Mouse (Mus musculus): ENCODE results near the gene Klhl35.
"Not testable (repeated sequence)": the region's sequence is repeated elsewhere in the genome, so short reads cannot be mapped to it uniquely, and the experiment has no call there.

The Klhl35 gene

GRCm38 (mm10) chr7:99500655-99501054 lies 34.9 kb downstream of the Klhl35 start:
- DNase-seq (ENCODE audit: low spot score), result no peak

DNA sequence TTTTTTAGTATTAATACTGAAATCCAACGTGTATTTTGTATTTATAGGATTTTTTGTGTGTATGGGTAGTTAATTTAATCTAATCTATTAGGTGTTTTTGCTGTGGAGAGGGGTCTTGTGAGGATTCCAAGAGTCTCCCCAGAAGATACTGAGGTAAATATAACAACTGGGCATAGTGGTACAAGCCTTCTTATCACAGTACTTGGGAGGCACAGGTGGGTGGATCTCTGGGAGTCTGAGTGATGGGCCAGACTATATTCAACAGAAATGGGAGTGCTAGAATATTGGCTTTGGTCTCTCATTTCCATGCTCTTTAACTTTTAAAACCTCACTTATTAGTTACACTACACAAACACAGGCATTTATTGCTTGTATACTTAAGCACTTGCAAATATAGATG lies 35.3 kb downstream of the Klhl35 start:
- no peak for DNase-seq (ENCODE audit: low spot score)

DNA sequence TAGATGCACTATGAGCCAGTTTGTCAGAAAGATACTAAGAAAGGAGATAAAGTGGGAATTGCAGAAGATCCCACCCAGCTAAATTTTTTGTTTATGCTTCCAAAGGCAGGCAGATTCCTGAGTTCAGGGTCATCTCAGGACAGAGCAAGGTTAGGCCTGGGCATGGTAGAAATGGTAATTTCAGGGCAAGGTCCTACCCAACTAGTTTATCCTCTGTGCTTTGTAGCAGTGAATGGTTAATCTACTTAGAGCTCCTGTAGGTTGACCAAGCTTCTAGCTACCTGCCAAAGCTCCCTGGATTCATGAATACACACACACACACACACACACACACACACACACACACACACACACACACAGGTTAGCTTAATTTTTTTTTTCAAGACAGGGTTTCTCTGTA lies 38.8 kb downstream of the Klhl35 start:
- no peak for DNase-seq (ENCODE audit: low spot score)

DNA sequence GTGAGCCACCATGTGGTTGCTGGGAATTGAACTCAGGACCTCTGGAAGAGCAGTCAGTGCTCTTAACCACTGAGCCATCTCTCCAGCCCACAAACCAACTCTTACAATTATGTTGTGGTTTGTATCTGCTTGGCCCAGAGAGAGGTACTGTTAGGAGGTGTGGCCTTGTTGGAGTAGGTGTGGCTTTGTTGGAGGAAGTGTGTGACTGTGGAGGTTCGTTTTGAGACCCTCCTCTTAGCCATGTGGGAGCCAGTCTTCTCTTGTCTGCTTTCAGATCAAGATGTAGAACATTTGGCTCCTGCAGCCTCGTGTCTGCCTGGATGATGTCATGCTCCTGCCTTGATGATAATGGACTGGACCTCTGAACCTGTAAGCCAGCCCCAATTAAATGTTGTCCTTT lies 42.4 kb downstream of the Klhl35 start:
- not testable (repeated sequence) for DNase-seq (ENCODE audit: low spot score)

DNA sequence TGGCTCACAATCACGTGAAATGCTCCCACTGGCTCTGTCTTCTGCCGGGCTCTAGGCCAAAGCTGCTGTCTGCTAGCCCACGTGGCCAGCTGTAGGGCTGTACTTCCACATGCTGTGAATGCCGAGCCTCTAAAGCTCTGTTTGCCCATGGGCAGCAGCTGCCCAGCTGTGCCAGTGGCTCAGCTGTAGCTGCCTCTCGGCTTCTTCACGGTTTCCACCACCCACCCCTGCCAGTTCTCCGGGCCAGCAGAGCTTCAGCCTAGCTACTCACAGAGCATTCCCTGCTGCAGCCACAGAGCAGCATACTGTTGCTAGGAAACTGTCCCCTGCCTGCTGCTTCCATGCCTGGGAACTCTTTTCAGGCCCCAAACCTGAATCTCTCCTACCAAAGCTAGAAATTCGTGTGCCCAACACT lies 44.3 kb downstream of the Klhl35 start:
- peak; percentile 23 for DNase-seq (ENCODE audit: low spot score)

DNA sequence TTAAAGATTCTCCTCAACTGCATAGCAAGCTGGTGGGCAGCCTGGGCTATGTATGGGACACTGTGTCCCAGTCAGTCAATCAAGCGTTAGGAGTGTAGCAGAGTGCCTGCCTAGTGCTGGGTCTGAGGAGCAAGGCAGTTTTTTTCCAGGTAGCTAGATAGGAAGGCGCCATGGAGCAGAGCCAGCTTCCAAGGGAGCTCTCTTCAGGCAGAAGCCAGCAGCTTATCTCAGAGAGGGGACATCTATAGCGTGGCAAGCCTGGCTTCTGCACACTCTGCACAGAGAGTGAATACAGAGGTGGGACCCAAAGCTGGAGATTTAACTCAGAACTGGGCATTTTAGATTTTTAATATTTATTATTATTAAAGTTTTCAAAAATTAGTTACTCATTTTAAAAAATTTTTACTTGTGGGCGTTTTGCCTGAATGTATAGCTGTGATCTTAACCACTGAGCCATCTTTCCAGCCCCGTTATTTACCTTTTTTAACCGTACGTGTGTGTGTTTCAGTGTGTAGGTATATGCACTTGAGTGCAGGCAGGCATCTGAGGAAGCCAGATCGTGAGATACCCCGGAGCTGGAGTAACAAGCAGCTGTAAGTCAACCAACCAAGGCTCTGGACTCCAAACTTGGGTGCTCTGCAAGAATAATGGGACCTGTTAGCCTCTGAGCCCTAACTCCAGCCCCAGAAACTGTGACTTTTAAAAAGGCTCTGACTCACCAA lies 50.4 kb downstream of the Klhl35 start:
- DNase-seq (ENCODE audit: low spot score), result no peak

DNA sequence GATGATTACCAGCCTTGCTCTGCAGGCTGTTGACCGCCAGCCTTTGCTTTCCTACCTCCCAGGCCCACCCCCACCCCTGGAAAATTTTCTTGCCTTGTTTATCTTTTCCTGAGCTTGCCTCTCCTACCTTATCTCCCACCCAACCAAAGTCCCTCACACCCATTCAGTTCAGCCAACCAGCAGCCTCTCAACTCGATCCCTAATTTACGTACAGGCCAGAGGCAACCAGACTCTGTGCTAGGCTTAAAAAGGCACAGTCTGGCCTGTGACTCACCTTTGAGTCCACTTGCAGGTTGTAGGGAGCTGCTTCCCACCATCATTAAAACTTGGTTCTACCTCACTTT lies 51.0 kb downstream of the Klhl35 start:
- no peak for DNase-seq (ENCODE audit: low spot score)

- peak; percentile 10 for DNase-seq (ENCODE audit: low spot score)
Measured at GRCm38 (mm10) chr7:99518954-99519644, 53.3 kb downstream of the Klhl35 start.

DNA sequence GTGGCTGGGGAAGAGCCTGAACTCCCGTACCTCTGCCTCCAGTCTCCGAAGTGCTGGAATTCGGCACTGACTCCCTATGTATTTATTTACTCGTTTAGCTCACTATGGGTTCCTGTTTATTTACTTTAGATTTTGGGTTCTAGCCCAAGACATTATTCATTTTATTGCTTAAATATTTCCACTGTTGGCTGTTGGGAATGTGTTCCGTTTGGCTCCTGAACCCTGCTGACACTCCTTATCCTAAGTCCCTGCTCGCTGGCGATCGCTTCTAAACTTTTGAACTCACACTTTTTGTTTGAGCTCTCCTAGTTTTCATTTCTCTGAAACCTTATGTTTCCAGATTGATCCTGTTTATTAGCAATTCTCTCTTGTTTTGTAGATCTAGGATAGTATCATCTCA lies 57.3 kb downstream of the Klhl35 start:
- DNase-seq (ENCODE audit: low spot score), result peak; percentile 52
